Mouse (Mus musculus): ENCODE measurements around the gene Trak2. TPM values are rescaled to one million over a fixed set of nuclear protein-coding genes. Genes with fewer than 3 reads are reported as not detected.
"Not testable (repeated sequence)": the region's sequence is repeated elsewhere in the genome, so short reads cannot be mapped to it uniquely, and the experiment has no call there.

Trak2 gene
- polyA plus RNA-seq, 1 experiment from 2014 or later, result 24.0 TPM

DNA sequence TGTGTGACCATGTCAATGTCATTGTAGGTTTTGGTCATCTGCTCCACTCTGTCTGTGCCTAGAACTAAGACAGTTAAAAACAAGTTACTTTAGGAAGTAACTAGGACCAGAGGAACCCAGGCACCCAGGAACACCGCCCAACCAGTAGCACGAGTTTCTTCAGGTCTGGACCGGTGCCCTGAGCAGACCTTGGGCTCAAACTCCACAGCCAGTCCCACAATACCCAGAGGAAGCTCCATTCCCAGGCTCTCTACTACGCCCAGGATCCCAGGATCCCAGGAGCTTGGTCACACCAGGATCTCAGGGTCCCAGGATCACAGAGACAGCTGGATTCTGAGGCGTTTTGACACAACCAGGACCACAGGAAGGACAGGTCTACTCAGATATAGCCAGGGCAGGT, 46.6 kb downstream of the Trak2 start:
- Histone ChIP-seq H3K9me3 (ENCODE audit: control insufficient read depth, low read length) (no peaks in the 10 kb centered on the region), H3K36me3 (ENCODE audit: control insufficient read depth, insufficient read depth, low read length) (peaks cover 14% of the 10 kb centered on the region), H3K27me3 (replicated peaks; ENCODE audit: control insufficient read depth, insufficient read depth, low read length) (no peaks in the 10 kb centered on the region), H3K4me3 (ENCODE audit: low read depth, low read length) (no peak overlapping the region), H3K4me1 (replicated peaks; ENCODE audit: control insufficient read depth, insufficient read depth, low read length) (no peaks in the 10 kb centered on the region), H3K9ac (ENCODE audit: low read depth, low read length) (no peak overlapping the region), H3K4me2 (no peak overlapping the region), H3K27ac (ENCODE audit: low read depth, low read length) (no peak overlapping the region)
- WGBS, result 93% methylated on average over 5 of the region's 5 CpGs
- DNase-seq (ENCODE audit: low spot score), result no peak
- ATAC-seq (replicated peaks; ENCODE audit: low FRiP score), result no peak

- no peak overlapping the region for H3K4me2 ChIP-seq
- H3K4me1 ChIP-seq (replicated peaks; ENCODE audit: control insufficient read depth, insufficient read depth, low read length), result no peaks in the 10 kb centered on the region
- no peaks in the 10 kb centered on the region for H3K27me3 ChIP-seq (replicated peaks; ENCODE audit: control insufficient read depth, insufficient read depth, low read length)
- H3K36me3 ChIP-seq (ENCODE audit: control insufficient read depth, insufficient read depth, low read length), result peaks cover 54% of the 10 kb centered on the region
- 79% methylated on average over 6 of the region's 6 CpGs for WGBS
- H3K9me3 ChIP-seq (ENCODE audit: control insufficient read depth, low read length), result no peaks in the 10 kb centered on the region
- no peak overlapping the region for H3K4me3 ChIP-seq (ENCODE audit: low read depth, low read length)
- no peak overlapping the region for H3K9ac ChIP-seq (ENCODE audit: low read depth, low read length)
- H3K27ac ChIP-seq (ENCODE audit: low read depth, low read length), result no peak overlapping the region
- ATAC-seq (replicated peaks; ENCODE audit: low FRiP score) (no peak), DNase-seq (ENCODE audit: low spot score) (no peak)
Observed at GRCm38 (mm10) chr1:58917566-58917965, 55.7 kb downstream of the Trak2 start.

DNA sequence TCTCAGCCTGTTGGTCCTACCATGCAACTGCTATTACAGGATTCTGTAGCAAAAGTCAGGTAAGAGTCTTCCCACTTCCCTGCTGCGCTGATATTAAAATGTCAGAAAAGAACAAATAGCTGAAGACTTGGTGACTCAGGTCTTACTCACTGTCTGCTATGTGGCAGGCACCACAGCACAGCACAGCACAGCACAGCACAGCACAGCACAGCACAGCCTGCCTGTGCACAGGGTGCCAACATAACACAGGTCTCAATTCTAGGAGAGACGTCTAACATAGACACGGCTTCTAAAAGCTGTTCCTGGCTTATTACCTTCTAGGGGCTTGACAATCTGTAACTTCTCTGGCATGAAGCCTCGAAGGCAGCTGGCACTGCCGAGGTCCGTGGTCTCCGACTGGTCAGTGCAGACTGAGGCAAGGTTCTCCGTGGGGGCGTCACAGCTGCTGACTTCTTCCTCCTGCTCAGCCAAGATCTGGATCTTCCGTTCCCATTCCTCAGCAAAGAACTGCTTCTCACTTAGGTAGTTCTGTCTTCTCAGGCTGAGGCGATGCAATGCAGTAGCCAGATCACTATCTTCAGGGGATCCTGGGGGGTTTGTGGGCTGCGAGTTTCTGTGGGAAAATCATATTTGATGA, 63.5 kb downstream of the Trak2 start:
- Histone ChIP-seq H3K4me3 (ENCODE audit: low read depth, low read length) (no peak overlapping the region), H3K9me3 (ENCODE audit: control insufficient read depth, low read length) (no peaks in the 10 kb centered on the region), H3K27me3 (replicated peaks; ENCODE audit: control insufficient read depth, insufficient read depth, low read length) (no peaks in the 10 kb centered on the region), H3K4me2 (no peak overlapping the region), H3K4me1 (replicated peaks; ENCODE audit: control insufficient read depth, insufficient read depth, low read length) (no peaks in the 10 kb centered on the region), H3K9ac (ENCODE audit: low read depth, low read length) (no peak overlapping the region), H3K27ac (ENCODE audit: low read depth, low read length) (no peak overlapping the region), H3K36me3 (ENCODE audit: control insufficient read depth, insufficient read depth, low read length) (peaks cover 52% of the 10 kb centered on the region)
- no peak for DNase-seq (ENCODE audit: low spot score)
- no peak for ATAC-seq (replicated peaks; ENCODE audit: low FRiP score)
- 91% methylated on average over 12 of the region's 12 CpGs for WGBS

- H3K9ac ChIP-seq (ENCODE audit: low read depth, low read length), result no peak overlapping the region
- H3K9me3 ChIP-seq (ENCODE audit: control insufficient read depth, low read length), result no peaks in the 10 kb centered on the region
- H3K36me3 ChIP-seq (ENCODE audit: control insufficient read depth, insufficient read depth, low read length), result peaks cover 31% of the 10 kb centered on the region
- no peaks in the 10 kb centered on the region for H3K27me3 ChIP-seq (replicated peaks; ENCODE audit: control insufficient read depth, insufficient read depth, low read length)
- no peaks in the 10 kb centered on the region for H3K4me1 ChIP-seq (replicated peaks; ENCODE audit: control insufficient read depth, insufficient read depth, low read length)
- DNase-seq (ENCODE audit: low spot score) (no peak), ATAC-seq (replicated peaks; ENCODE audit: low FRiP score) (no peak)
- no peak overlapping the region for H3K27ac ChIP-seq (ENCODE audit: low read depth, low read length)
- no peak overlapping the region for H3K4me3 ChIP-seq (ENCODE audit: low read depth, low read length)
- no peak overlapping the region for H3K4me2 ChIP-seq
- 88% methylated on average over 9 of the region's 9 CpGs for WGBS
Observed at GRCm38 (mm10) chr1:58903681-58904080, 69.5 kb downstream of the Trak2 start.

- WGBS, result 25% methylated on average over 3 of the region's 3 CpGs
- H3K4me3 ChIP-seq (ENCODE audit: low read depth, low read length); H3K27ac ChIP-seq (ENCODE audit: low read depth, low read length); H3K36me3 ChIP-seq (ENCODE audit: control insufficient read depth, insufficient read depth, low read length); DNase-seq (ENCODE audit: low spot score); H3K4me2 ChIP-seq; H3K9ac ChIP-seq (ENCODE audit: low read depth, low read length); H3K9me3 ChIP-seq (ENCODE audit: control insufficient read depth, low read length); H3K27me3 ChIP-seq (replicated peaks; ENCODE audit: control insufficient read depth, insufficient read depth, low read length); H3K4me1 ChIP-seq (replicated peaks; ENCODE audit: control insufficient read depth, insufficient read depth, low read length): not testable (repeated sequence)
- ATAC-seq (replicated peaks; ENCODE audit: low FRiP score), result peak; percentile 36; the same call in 1 of the 2 replicates
Observed at GRCm38 (mm10) chr1:58897561-58897960, 75.7 kb downstream of the Trak2 start.

DNA sequence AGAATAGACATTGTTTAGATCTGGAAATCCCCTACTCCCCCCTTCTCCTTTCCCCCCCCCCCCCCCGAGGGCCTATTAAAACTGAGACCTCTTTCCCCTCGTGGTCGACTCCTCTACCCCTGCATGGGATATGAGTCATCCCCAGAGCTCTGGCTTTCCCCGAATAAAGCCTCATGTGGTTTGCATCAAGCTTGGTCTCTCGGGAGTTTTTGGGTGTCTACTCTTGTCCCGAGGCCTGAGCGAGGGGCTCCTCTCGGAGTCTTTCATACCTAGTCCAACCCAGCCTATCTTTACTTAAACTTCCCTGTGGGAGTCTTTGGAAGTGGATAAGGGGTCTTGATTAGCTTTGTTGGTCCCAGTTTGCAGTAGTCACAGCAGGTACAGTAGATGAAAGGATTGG, 80.8 kb downstream of the Trak2 start:
- not testable (repeated sequence) for H3K27me3 ChIP-seq (replicated peaks; ENCODE audit: control insufficient read depth, insufficient read depth, low read length); H3K4me2 ChIP-seq; H3K27ac ChIP-seq (ENCODE audit: low read depth, low read length); DNase-seq (ENCODE audit: low spot score); H3K9me3 ChIP-seq (ENCODE audit: control insufficient read depth, low read length); H3K36me3 ChIP-seq (ENCODE audit: control insufficient read depth, insufficient read depth, low read length); H3K9ac ChIP-seq (ENCODE audit: low read depth, low read length); H3K4me3 ChIP-seq (ENCODE audit: low read depth, low read length); ATAC-seq (replicated peaks; ENCODE audit: low FRiP score); H3K4me1 ChIP-seq (replicated peaks; ENCODE audit: control insufficient read depth, insufficient read depth, low read length)
- WGBS, result 83% methylated on average over 8 of the region's 8 CpGs

- H3K27ac ChIP-seq (ENCODE audit: low read depth, low read length); H3K9me3 ChIP-seq (ENCODE audit: control insufficient read depth, low read length); H3K27me3 ChIP-seq (replicated peaks; ENCODE audit: control insufficient read depth, insufficient read depth, low read length); H3K9ac ChIP-seq (ENCODE audit: low read depth, low read length); H3K4me2 ChIP-seq; ATAC-seq (replicated peaks; ENCODE audit: low FRiP score); H3K4me1 ChIP-seq (replicated peaks; ENCODE audit: control insufficient read depth, insufficient read depth, low read length); H3K36me3 ChIP-seq (ENCODE audit: control insufficient read depth, insufficient read depth, low read length); H3K4me3 ChIP-seq (ENCODE audit: low read depth, low read length); DNase-seq (ENCODE audit: low spot score): not testable (repeated sequence)
- 63% methylated on average over 2 of the region's 2 CpGs for WGBS
Observed at GRCm38 (mm10) chr1:58891481-58892170, 81.6 kb downstream of the Trak2 start.

- DNase-seq (ENCODE audit: low spot score); H3K27ac ChIP-seq (ENCODE audit: low read depth, low read length); H3K36me3 ChIP-seq (ENCODE audit: control insufficient read depth, insufficient read depth, low read length); H3K4me2 ChIP-seq; H3K4me1 ChIP-seq (replicated peaks; ENCODE audit: control insufficient read depth, insufficient read depth, low read length); H3K27me3 ChIP-seq (replicated peaks; ENCODE audit: control insufficient read depth, insufficient read depth, low read length); ATAC-seq (replicated peaks; ENCODE audit: low FRiP score); H3K9me3 ChIP-seq (ENCODE audit: control insufficient read depth, low read length); H3K9ac ChIP-seq (ENCODE audit: low read depth, low read length); H3K4me3 ChIP-seq (ENCODE audit: low read depth, low read length): not testable (repeated sequence)
- 78% methylated on average over 4 of the region's 5 CpGs for WGBS
Observed at GRCm38 (mm10) chr1:58890697-58891290, 82.4 kb downstream of the Trak2 start.

All from liver, embryonic 11.5 days (tissue).